Mouse (Mus musculus) heart, embryonic 11.5 days (tissue): ENCODE results near the gene Pstpip1. TPM values are rescaled to one million over a fixed set of nuclear protein-coding genes. Genes with fewer than 3 reads are reported as not detected.

ENCODE experiments used
- ATAC-seq: fragments of 200-750 bp; cut with Nextera tagmentation; replicated peaks from 2 replicates; pipeline ENCODE4 v1.8.0; 2017; ENCODE audit warnings: moderate library complexity; ENCODE audit not compliant: insufficient number of reproducible peaks, low FRiP score, low TSS enrichment
- H3K27ac ChIP-seq: fragments of 300-500 bp; sonication (generic); 2 replicates; pipeline ENCODE4 v1.5.1; 2014; ENCODE audit warnings: mild to moderate bottlenecking, low read depth, low read length
- H3K27me3 ChIP-seq: fragments of 300-500 bp; sonication (generic); 2 replicates; pipeline ENCODE4 v1.6.1; 2014; ENCODE audit warnings: mild to moderate bottlenecking, low read length, mixed read lengths; ENCODE audit not compliant: control insufficient read depth, insufficient read depth
- H3K36me3 ChIP-seq: fragments of 300-500 bp; sonication (generic); 2 replicates; pipeline ENCODE4 v1.6.1; 2014; ENCODE audit warnings: mild to moderate bottlenecking, low read length, moderate library complexity, mixed read lengths; ENCODE audit not compliant: control insufficient read depth, insufficient read depth
- H3K4me1 ChIP-seq: fragments of 300-500 bp; sonication (generic); 2 replicates; pipeline ENCODE4 v1.6.1; 2014; ENCODE audit warnings: low read length; ENCODE audit not compliant: control insufficient read depth, insufficient read depth
- H3K4me2 ChIP-seq: fragments of 300-500 bp; sonication (generic); 2 replicates; pipeline ENCODE4 v1.6.1; 2014; ENCODE audit warnings: mild to moderate bottlenecking, moderate library complexity
- H3K4me3 ChIP-seq: fragments of 300-500 bp; sonication (generic); 2 replicates; pipeline ENCODE4 v1.5.1; 2014; ENCODE audit warnings: low read depth, low read length
- H3K9ac ChIP-seq: fragments of 300-500 bp; sonication (generic); 2 replicates; pipeline ENCODE4 v1.6.1; 2014; ENCODE audit warnings: mild to moderate bottlenecking, low read depth, low read length, moderate library complexity
- H3K9me3 ChIP-seq: fragments of 300-500 bp; sonication (generic); replicated peaks from 2 replicates; pipeline ENCODE4 v1.6.1; 2016; ENCODE audit warnings: low read length; ENCODE audit not compliant: control insufficient read depth
- WGBS: fragments of 180-500 bp; shearing (Covaris S2); extraction: QIAGEN DNeasy Blood & Tissue Kit; methylation state at CpG from one replicate; pipeline ENCODE4 v1.1.7; 2014; ENCODE audit not compliant: insufficient replicate concordance; 5-methylcytosine and 5-hydroxymethylcytosine counted together
- polyA plus RNA-seq: library from polyadenylated mRNA; unstranded; fragments of >200 nt; fragmentation: Nextera tagmentation; extraction: Ambion mirVana; gene quantifications from 2 replicates; pipeline ENCODE4 v1.2.1, GENCODE M21; 2014

The Pstpip1 gene
- polyA plus RNA-seq, 1 experiment from 2014 or later: 0.39 TPM

- no peak for ATAC-seq
- H3K27me3 ChIP-seq: no peaks in the 10 kb centered on the region
- no peak overlapping the region for H3K4me3 ChIP-seq
- peaks cover 8% of the 10 kb centered on the region for H3K36me3 ChIP-seq
- H3K4me2 ChIP-seq: no peak overlapping the region
- no peaks in the 10 kb centered on the region for H3K9me3 ChIP-seq
- peaks cover 37% of the 10 kb centered on the region for H3K4me1 ChIP-seq
- H3K9ac ChIP-seq: no peak overlapping the region
- no peak overlapping the region for H3K27ac ChIP-seq
- WGBS: 86% methylated on average over 9 of the region's 9 CpGs
Measured at GRCm38 (mm10) chr9:56128331-56128730, 38.6 kb downstream of the Pstpip1 start.

- WGBS: 88% methylated on average over 3 of the region's 3 CpGs
- peaks cover 8% of the 10 kb centered on the region for H3K36me3 ChIP-seq
- H3K9me3 ChIP-seq: no peaks in the 10 kb centered on the region
- H3K27me3 ChIP-seq: no peaks in the 10 kb centered on the region
- no peak for ATAC-seq
- H3K9ac ChIP-seq: no peak overlapping the region
- H3K27ac ChIP-seq: no peak overlapping the region
- peaks cover 33% of the 10 kb centered on the region for H3K4me1 ChIP-seq
- no peak overlapping the region for H3K4me2 ChIP-seq
- H3K4me3 ChIP-seq: no peak overlapping the region
Measured at GRCm38 (mm10) chr9:56129951-56130350, 40.2 kb downstream of the Pstpip1 start.

DNA sequence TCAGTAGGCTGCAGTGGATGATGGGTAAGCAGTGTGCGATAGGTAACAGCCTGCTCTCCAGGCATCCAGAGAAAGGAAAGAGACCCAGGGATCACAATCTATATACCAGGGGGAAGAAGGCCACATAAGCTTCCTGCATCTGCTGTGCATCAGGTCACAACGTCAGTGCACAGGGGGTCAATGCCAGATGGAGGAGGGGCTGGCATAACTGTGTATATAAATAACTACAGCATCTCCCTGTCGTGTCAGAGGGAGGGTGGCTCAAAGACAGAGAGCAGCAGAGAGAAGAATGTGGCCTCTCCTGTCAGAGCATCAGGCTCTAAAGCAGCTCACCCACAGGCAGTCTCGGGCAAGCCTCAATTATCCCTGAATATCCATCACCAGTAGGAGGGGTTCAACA, 40.8 kb downstream of the Pstpip1 start:
- no peak overlapping the region for H3K9ac ChIP-seq
- 33% methylated on average over 4 of the region's 4 CpGs for WGBS
- H3K36me3 ChIP-seq: peaks cover 8% of the 10 kb centered on the region
- no peak overlapping the region for H3K4me2 ChIP-seq
- peak overlapping the region; percentile 73; the same call in 1 of the 2 replicates for H3K27ac ChIP-seq
- H3K4me3 ChIP-seq: no peak overlapping the region
- peaks cover 32% of the 10 kb centered on the region for H3K4me1 ChIP-seq
- no peaks in the 10 kb centered on the region for H3K9me3 ChIP-seq
- no peak for ATAC-seq
- no peaks in the 10 kb centered on the region for H3K27me3 ChIP-seq

DNA sequence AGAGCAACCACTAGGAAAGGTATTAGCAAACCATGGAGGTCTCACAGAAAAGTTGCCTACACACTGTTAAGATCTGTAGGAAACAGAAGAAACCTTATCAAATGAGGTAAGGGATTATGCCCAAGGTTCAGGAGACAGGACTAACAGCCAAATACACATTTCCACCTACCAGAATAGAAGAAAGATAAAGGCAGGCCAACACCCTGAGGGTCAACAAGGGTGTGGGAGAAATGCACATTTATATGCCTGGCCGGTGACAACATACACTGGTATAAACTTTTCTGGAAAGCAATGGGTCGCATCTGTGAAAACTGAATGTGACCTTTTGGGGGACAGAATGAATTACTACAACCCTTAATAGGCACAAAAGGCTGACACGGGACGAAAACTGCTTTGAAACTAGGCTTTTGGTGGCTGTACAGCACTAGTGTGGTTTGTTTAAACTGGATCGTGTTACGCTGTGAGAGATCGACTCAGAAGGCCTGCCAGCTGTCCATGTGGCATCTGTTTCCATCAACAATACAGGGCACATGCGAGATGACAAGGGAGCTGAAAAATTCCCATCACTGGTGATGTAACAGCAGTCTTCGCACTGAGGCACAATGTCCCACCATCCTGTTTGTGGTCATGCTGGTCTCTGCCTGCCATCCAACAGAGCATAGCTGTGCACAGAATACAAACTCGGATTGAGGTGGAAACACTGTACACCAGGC, 42.2 kb downstream of the Pstpip1 start:
- ATAC-seq: no peak
- Histone ChIP-seq H3K27me3 (no peaks in the 10 kb centered on the region), H3K9me3 (no peaks in the 10 kb centered on the region), H3K9ac (no peak overlapping the region), H3K27ac (no peak overlapping the region), H3K4me3 (no peak overlapping the region), H3K4me2 (no peak overlapping the region), H3K4me1 (peaks cover 29% of the 10 kb centered on the region), H3K36me3 (peaks cover 17% of the 10 kb centered on the region)
- WGBS: 74% methylated on average over 10 of the region's 10 CpGs

GRCm38 (mm10) chr9:56133970-56134369, 44.2 kb downstream of the Pstpip1 start:
- no peak overlapping the region for H3K9ac ChIP-seq
- peaks cover 29% of the 10 kb centered on the region for H3K4me1 ChIP-seq
- no peak overlapping the region for H3K4me3 ChIP-seq
- ATAC-seq: no peak
- H3K9me3 ChIP-seq: no peaks in the 10 kb centered on the region
- H3K4me2 ChIP-seq: no peak overlapping the region
- no peaks in the 10 kb centered on the region for H3K27me3 ChIP-seq
- H3K27ac ChIP-seq: no peak overlapping the region
- WGBS: 65% methylated on average over 5 of the region's 5 CpGs
- H3K36me3 ChIP-seq: peaks cover 15% of the 10 kb centered on the region

GRCm38 (mm10) chr9:56134614-56135013, 44.9 kb downstream of the Pstpip1 start:
- Histone ChIP-seq H3K9ac (no peak overlapping the region), H3K36me3 (peaks cover 15% of the 10 kb centered on the region), H3K4me2 (no peak overlapping the region), H3K27ac (peak overlapping the region; percentile 12; the same call in 1 of the 2 replicates), H3K4me3 (no peak overlapping the region), H3K27me3 (no peaks in the 10 kb centered on the region), H3K4me1 (peaks cover 29% of the 10 kb centered on the region), H3K9me3 (no peaks in the 10 kb centered on the region)
- WGBS: 86% methylated on average over 4 of the region's 4 CpGs
- ATAC-seq: no peak

DNA sequence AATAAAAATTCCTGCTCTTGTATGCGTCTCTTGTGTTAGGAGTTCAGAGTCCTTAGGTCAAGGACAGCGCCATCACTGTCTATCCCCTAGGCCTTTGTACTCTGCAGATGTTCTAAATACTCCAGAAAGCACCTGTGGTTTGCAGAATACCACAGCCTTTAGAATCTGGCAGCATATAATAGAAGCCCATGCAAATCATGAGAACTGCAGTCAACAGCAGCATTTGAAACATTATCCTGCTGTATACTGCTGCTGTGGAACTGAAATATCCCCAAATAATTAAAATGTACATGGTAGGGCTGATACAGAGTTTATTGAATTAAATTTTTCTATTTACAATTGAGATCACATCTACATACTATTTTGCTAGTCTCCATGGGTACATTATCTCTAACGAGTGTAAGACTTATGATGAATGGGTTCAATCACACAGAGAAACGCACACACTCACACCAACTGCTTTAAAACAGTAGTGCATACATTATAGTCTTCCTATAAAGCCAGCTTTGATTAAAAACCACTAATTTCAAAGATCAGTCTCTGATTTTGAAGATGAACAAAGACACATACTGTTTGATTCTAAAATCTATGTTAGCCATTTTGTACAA, 45.9 kb downstream of the Pstpip1 start:
- H3K36me3 ChIP-seq: peaks cover 12% of the 10 kb centered on the region
- H3K27me3 ChIP-seq: no peaks in the 10 kb centered on the region
- 92% methylated on average over 4 of the region's 4 CpGs for WGBS
- no peaks in the 10 kb centered on the region for H3K9me3 ChIP-seq
- H3K4me2 ChIP-seq: no peak overlapping the region
- ATAC-seq: no peak
- no peak overlapping the region for H3K9ac ChIP-seq
- H3K4me1 ChIP-seq: peaks cover 21% of the 10 kb centered on the region
- no peak overlapping the region for H3K4me3 ChIP-seq
- no peak overlapping the region for H3K27ac ChIP-seq

GRCm38 (mm10) chr9:56141776-56142175, 52.0 kb downstream of the Pstpip1 start:
- Histone ChIP-seq H3K27me3 (no peaks in the 10 kb centered on the region), H3K4me2 (no peak overlapping the region), H3K27ac (no peak overlapping the region), H3K9ac (no peak overlapping the region), H3K4me3 (no peak overlapping the region), H3K9me3 (no peaks in the 10 kb centered on the region), H3K4me1 (no peaks in the 10 kb centered on the region), H3K36me3 (peaks cover 21% of the 10 kb centered on the region)
- no peak for ATAC-seq
- 84% methylated on average over 9 of the region's 9 CpGs for WGBS
